Mouse (Mus musculus): ENCODE results near the gene Tmem108. TPM values are rescaled to one million over a fixed set of nuclear protein-coding genes. Genes with fewer than 3 reads are reported as not detected.

Tmem108 gene
- polyA plus RNA-seq, 1 experiment: 6.1 TPM

DNA sequence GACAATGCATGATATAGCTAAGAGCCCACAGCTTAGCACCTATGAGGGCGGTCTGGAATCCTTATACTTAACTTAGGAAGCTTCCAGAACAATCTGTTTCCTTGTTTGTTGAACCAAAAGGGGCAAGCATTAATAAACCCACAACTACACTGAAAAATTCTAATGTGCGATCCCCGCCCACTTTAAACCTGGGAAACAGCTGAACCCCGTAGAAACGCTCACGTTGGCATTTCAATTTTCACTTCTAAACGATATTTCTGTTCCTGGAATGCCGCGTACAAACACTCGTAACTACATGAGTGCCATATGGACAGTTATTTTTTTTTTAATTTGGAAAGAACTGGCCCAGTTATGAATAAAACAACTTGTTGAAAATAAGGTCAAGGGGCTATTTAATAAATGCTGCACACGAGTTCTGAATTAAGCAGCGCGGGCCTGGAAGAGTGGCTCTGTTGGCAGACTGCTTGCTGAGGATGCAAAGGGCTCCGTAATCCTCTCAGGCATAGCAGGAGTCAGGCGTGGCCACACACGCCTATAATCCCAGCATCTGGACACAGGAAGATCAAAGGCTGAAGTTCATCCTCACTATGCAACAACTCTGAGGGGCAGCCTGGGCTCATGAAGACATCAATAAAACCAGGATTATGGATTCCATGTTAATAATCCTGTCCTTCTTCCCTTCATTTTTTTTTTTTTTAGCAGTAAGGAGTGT is 34.7 kb downstream of the Tmem108 start:
- 95% methylated on average over 16 of the region's 16 CpGs for WGBS
- no peak overlapping the region for H3K27ac ChIP-seq (ENCODE audit: control insufficient read depth, insufficient read depth, low read length)

DNA sequence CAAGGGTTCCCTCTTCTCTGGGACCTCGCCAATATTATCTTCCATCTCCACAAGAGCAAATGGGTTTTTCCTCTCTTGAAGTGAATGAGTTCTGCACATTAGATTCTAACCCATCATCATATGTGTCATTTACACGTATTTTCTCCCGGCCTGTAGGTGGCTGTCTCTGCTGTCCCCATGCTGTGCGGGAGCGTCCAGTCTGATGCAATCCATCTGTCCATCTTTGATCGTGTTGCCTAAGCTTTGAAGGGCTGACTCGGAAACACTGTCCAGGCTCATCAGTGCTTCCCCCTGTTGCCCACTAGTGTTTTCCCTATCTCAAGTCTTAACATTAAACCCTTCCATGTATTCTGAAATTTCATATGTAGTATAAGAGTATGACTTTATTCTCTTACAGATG is 36.1 kb downstream of the Tmem108 start:
- no peaks in the 10 kb centered on the region for H3K27me3 ChIP-seq (ENCODE audit: control insufficient read depth, insufficient read depth, low read length)
- no peak overlapping the region for H3K4me3 ChIP-seq (ENCODE audit: control insufficient read depth, insufficient read depth, low read length)
- TF ChIP-seq CTCF (IDR thresholded peaks at IDR 0.05; ENCODE audit: borderline replicate concordance, control insufficient read depth, extremely low read depth, insufficient read depth, low read length, poor library complexity) (no peak), POLR2A (IDR thresholded peaks at IDR 0.05; ENCODE audit: control insufficient read depth, extremely low read depth, insufficient read depth, low read length, poor library complexity) (no peak)
- no peaks in the 10 kb centered on the region for H3K36me3 ChIP-seq (ENCODE audit: control insufficient read depth, insufficient read depth, low read length)
- 91% methylated on average over 7 of the region's 7 CpGs for WGBS
- no peak overlapping the region for H3K27ac ChIP-seq (ENCODE audit: control insufficient read depth, insufficient read depth, low read length)
- H3K4me1 ChIP-seq (replicated peaks; ENCODE audit: control insufficient read depth, insufficient read depth, low read length): no peaks in the 10 kb centered on the region
- no peak for DNase-seq

More for the DNA sequence above, 34.7 kb downstream of the Tmem108 start:
- Histone ChIP-seq H3K27me3 (ENCODE audit: control insufficient read depth, insufficient read depth, low read length) (no peaks in the 10 kb centered on the region), H3K36me3 (ENCODE audit: control insufficient read depth, insufficient read depth, low read length) (no peaks in the 10 kb centered on the region), H3K4me1 (replicated peaks; ENCODE audit: control insufficient read depth, insufficient read depth, low read length) (no peaks in the 10 kb centered on the region), H3K4me3 (ENCODE audit: control insufficient read depth, insufficient read depth, low read length) (no peak overlapping the region)
- no peak for DNase-seq
- TF ChIP-seq CTCF (IDR thresholded peaks at IDR 0.05; ENCODE audit: borderline replicate concordance, control insufficient read depth, extremely low read depth, insufficient read depth, low read length, poor library complexity): no peak
- TF ChIP-seq POLR2A (IDR thresholded peaks at IDR 0.05; ENCODE audit: control insufficient read depth, extremely low read depth, insufficient read depth, low read length, poor library complexity): no peak

DNA sequence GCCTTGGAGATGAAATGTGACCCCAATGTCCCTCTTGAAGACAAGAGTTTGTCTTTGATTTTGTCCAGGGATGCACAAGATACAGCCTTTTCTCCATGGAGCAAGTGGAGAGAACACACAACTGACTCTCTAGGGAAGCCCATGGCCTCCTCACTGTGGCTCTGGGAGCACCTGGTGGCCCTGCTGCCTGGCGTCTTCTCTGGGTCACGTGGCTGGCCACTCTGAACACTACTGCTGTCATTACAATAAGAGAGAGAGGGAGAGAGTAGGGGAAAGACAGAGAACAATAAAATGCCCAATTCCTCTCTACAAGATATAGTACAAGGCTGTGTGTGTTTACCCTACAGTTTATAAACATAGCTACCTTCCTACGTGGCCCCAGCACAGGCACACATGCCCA is 40.2 kb downstream of the Tmem108 start:
- no peaks in the 10 kb centered on the region for H3K4me1 ChIP-seq (replicated peaks; ENCODE audit: control insufficient read depth, insufficient read depth, low read length)
- H3K27me3 ChIP-seq (ENCODE audit: control insufficient read depth, insufficient read depth, low read length): no peaks in the 10 kb centered on the region
- no peak overlapping the region for H3K27ac ChIP-seq (ENCODE audit: control insufficient read depth, insufficient read depth, low read length)
- no peak for DNase-seq
- no peak overlapping the region for H3K4me3 ChIP-seq (ENCODE audit: control insufficient read depth, insufficient read depth, low read length)
- H3K36me3 ChIP-seq (ENCODE audit: control insufficient read depth, insufficient read depth, low read length): no peaks in the 10 kb centered on the region
- 88% methylated on average over 3 of the region's 3 CpGs for WGBS
- TF ChIP-seq POLR2A (IDR thresholded peaks at IDR 0.05; ENCODE audit: control insufficient read depth, extremely low read depth, insufficient read depth, low read length, poor library complexity): no peak
- no peak for TF ChIP-seq CTCF (IDR thresholded peaks at IDR 0.05; ENCODE audit: borderline replicate concordance, control insufficient read depth, extremely low read depth, insufficient read depth, low read length, poor library complexity)

DNA sequence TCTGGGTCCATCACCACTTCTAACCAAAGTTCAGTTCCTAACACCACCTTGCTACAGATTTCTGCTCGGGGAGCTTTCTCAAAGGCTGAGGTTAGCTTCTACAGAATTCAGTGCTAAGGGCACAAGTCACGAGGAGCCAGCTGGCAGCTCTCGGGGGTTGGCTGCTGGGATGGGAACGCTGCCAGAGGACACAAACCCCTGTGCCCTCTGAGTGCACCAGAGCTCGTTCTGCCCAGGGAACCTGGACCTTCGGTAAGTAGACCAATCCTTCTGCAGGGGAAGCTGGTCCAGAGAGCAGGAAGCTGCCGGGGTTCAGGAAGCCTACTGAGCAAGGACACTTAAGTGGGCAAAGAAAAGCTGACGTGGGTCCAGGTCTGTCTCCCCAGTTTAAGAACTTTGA is 40.6 kb downstream of the Tmem108 start:
- no peak overlapping the region for H3K27ac ChIP-seq (ENCODE audit: control insufficient read depth, insufficient read depth, low read length)

DNA sequence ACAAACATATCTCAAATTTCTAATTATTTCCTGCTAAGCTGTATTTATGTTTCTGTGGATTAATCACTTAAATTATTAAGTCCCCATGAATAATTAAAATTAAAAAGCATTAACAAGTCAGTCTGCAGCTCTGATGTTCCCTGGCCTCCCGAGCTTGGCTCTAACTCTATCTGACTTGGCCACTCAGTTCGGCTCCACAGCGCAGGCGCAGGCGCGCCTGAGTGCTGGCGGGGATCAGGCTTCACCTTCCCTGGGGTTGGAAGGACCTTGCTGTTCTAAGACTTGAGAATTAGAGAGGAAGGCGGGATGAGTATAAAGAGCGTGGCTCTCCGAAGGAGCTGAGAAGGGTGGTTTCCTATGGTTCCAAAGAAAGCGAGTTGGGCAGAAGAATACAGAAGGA is 41.6 kb downstream of the Tmem108 start:
- Histone ChIP-seq H3K4me3 (ENCODE audit: control insufficient read depth, insufficient read depth, low read length) (no peak overlapping the region), H3K27me3 (ENCODE audit: control insufficient read depth, insufficient read depth, low read length) (no peaks in the 10 kb centered on the region), H3K4me1 (replicated peaks; ENCODE audit: control insufficient read depth, insufficient read depth, low read length) (no peaks in the 10 kb centered on the region), H3K27ac (ENCODE audit: control insufficient read depth, insufficient read depth, low read length) (no peak overlapping the region), H3K36me3 (ENCODE audit: control insufficient read depth, insufficient read depth, low read length) (no peaks in the 10 kb centered on the region)
- no peak for DNase-seq
- 96% methylated on average over 11 of the region's 11 CpGs for WGBS
- no peak for TF ChIP-seq POLR2A (IDR thresholded peaks at IDR 0.05; ENCODE audit: control insufficient read depth, extremely low read depth, insufficient read depth, low read length, poor library complexity)
- TF ChIP-seq CTCF (IDR thresholded peaks at IDR 0.05; ENCODE audit: borderline replicate concordance, control insufficient read depth, extremely low read depth, insufficient read depth, low read length, poor library complexity): no peak

More for the DNA sequence above, 40.6 kb downstream of the Tmem108 start:
- Histone ChIP-seq H3K4me3 (ENCODE audit: control insufficient read depth, insufficient read depth, low read length) (no peak overlapping the region), H3K27me3 (ENCODE audit: control insufficient read depth, insufficient read depth, low read length) (no peaks in the 10 kb centered on the region), H3K4me1 (replicated peaks; ENCODE audit: control insufficient read depth, insufficient read depth, low read length) (no peaks in the 10 kb centered on the region), H3K36me3 (ENCODE audit: control insufficient read depth, insufficient read depth, low read length) (no peaks in the 10 kb centered on the region)
- DNase-seq: no peak
- TF ChIP-seq CTCF (IDR thresholded peaks at IDR 0.05; ENCODE audit: borderline replicate concordance, control insufficient read depth, extremely low read depth, insufficient read depth, low read length, poor library complexity) (no peak), POLR2A (IDR thresholded peaks at IDR 0.05; ENCODE audit: control insufficient read depth, extremely low read depth, insufficient read depth, low read length, poor library complexity) (no peak)
- WGBS: 74% methylated on average over 8 of the region's 8 CpGs

DNA sequence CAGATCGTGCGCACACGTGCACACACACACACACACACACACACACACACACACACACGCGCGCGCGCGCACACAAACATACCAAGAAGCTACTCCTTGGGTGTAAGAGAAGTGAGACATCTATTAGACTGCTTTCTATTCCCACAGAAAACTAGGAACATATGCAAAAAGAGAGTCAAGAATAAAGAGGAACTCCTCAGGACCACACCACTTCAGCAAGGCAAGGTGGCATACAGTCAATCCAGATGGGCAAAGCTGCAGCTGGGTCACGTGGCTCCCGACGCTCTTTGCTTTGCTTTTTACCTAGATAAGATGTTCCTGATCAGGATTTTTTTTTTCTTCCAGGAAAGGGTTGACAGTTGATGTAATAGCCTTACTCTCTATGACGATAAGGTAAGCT is 45.6 kb downstream of the Tmem108 start:
- TF ChIP-seq POLR2A (IDR thresholded peaks at IDR 0.05; ENCODE audit: control insufficient read depth, extremely low read depth, insufficient read depth, low read length, poor library complexity) (no peak), CTCF (IDR thresholded peaks at IDR 0.05; ENCODE audit: borderline replicate concordance, control insufficient read depth, extremely low read depth, insufficient read depth, low read length, poor library complexity) (no peak)
- no peaks in the 10 kb centered on the region for H3K27me3 ChIP-seq (ENCODE audit: control insufficient read depth, insufficient read depth, low read length)
- no peak for DNase-seq
- no peak overlapping the region for H3K4me3 ChIP-seq (ENCODE audit: control insufficient read depth, insufficient read depth, low read length)
- WGBS: 64% methylated on average over 13 of the region's 13 CpGs
- no peaks in the 10 kb centered on the region for H3K36me3 ChIP-seq (ENCODE audit: control insufficient read depth, insufficient read depth, low read length)
- no peak overlapping the region for H3K27ac ChIP-seq (ENCODE audit: control insufficient read depth, insufficient read depth, low read length)
- H3K4me1 ChIP-seq (replicated peaks; ENCODE audit: control insufficient read depth, insufficient read depth, low read length): no peaks in the 10 kb centered on the region

Measured in thymus, adult 2 months (tissue).